Mouse (Mus musculus): Measurements from ENCODE around the gene Arhgap23.

Arhgap23 gene

GRCm38 (mm10) chr11:97434704-97435454 is 19.5 kb downstream of the Arhgap23 start:
- peak; percentile 92 for DNase-seq (ENCODE audit: low read depth, low spot score)

GRCm38 (mm10) chr11:97435808-97436491 is 20.6 kb downstream of the Arhgap23 start:
- DNase-seq (ENCODE audit: low read depth, low spot score), result no peak

- DNase-seq (ENCODE audit: low read depth, low spot score), result no peak
Measured at GRCm38 (mm10) chr11:97437745-97438144, 22.4 kb downstream of the Arhgap23 start.

- no peak for DNase-seq (ENCODE audit: low read depth, low spot score)
Measured at GRCm38 (mm10) chr11:97438868-97439267, 23.5 kb downstream of the Arhgap23 start.

- no peak for DNase-seq (ENCODE audit: low read depth, low spot score)
Measured at GRCm38 (mm10) chr11:97439935-97440334, 24.6 kb downstream of the Arhgap23 start.

GRCm38 (mm10) chr11:97440441-97440881 is 25.1 kb downstream of the Arhgap23 start:
- DNase-seq (ENCODE audit: low read depth, low spot score), result no peak

- DNase-seq (ENCODE audit: low read depth, low spot score), result no peak
Measured at GRCm38 (mm10) chr11:97441036-97441657, 25.8 kb downstream of the Arhgap23 start.

GRCm38 (mm10) chr11:97441658-97442125 is 26.4 kb downstream of the Arhgap23 start:
- no peak for DNase-seq (ENCODE audit: low read depth, low spot score)

GRCm38 (mm10) chr11:97442891-97443675 is 27.8 kb downstream of the Arhgap23 start:
- DNase-seq (ENCODE audit: low read depth, low spot score), result no peak

- no peak for DNase-seq (ENCODE audit: low read depth, low spot score)
Measured at GRCm38 (mm10) chr11:97445596-97445995, 30.3 kb downstream of the Arhgap23 start.

- DNase-seq (ENCODE audit: low read depth, low spot score), result no peak
Measured at GRCm38 (mm10) chr11:97445999-97446511, 30.7 kb downstream of the Arhgap23 start.

GRCm38 (mm10) chr11:97447979-97448378 is 32.6 kb downstream of the Arhgap23 start:
- DNase-seq (ENCODE audit: low read depth, low spot score), result no peak

- no peak for DNase-seq (ENCODE audit: low read depth, low spot score)
Measured at GRCm38 (mm10) chr11:97448611-97449394, 33.5 kb downstream of the Arhgap23 start.

GRCm38 (mm10) chr11:97449601-97450293 is 34.4 kb downstream of the Arhgap23 start:
- peak; percentile 84 for DNase-seq (ENCODE audit: low read depth, low spot score)

GRCm38 (mm10) chr11:97450305-97450922 is 35.1 kb downstream of the Arhgap23 start:
- DNase-seq (ENCODE audit: low read depth, low spot score), result no peak

GRCm38 (mm10) chr11:97451625-97452024 is 36.3 kb downstream of the Arhgap23 start:
- no peak for DNase-seq (ENCODE audit: low read depth, low spot score)

- DNase-seq (ENCODE audit: low read depth, low spot score), result no peak
Measured at GRCm38 (mm10) chr11:97457120-97457519, 41.8 kb downstream of the Arhgap23 start.

GRCm38 (mm10) chr11:97461307-97461820 is 46.0 kb downstream of the Arhgap23 start:
- no peak for DNase-seq (ENCODE audit: low read depth, low spot score)

- DNase-seq (ENCODE audit: low read depth, low spot score), result no peak
Measured at GRCm38 (mm10) chr11:97462538-97462937, 47.2 kb downstream of the Arhgap23 start.
